21 mouse cellular contexts compared by ENCODE assay signal in genomic region chr19:46784038-46784437, GRCm38 (mm10). TPM values are rescaled to one million over a fixed set of nuclear protein-coding genes. Genes with fewer than 3 reads are reported as not detected.
DNase-seq lines count a peak whose midpoint lies in the region; ATAC-seq and TF ChIP-seq lines count a peak whose summit lies in the region.
"Had no signal": no experiment of that assay in that cellular context is flagged by ENCODE, and none has a peak within 500 bp of the region (broad histone marks: within the 10 kb centered on the region; RNA-seq: fewer than 3 reads in every experiment).

No protein-coding gene starts in this region.

- no peaks in the 10 kb centered on the region for H3K9me3 ChIP-seq in liver, embryonic 11.5 days (ENCODE audit: control insufficient read depth, low read length)
- no peaks in the 10 kb centered on the region for H3K9me3 ChIP-seq in liver, embryonic 14.5 days (ENCODE audit: control insufficient read depth, low read length)
- H3K9me3 ChIP-seq: forebrain, embryonic 12.5 days; heart, embryonic 15.5 days; limb, embryonic 10.5 days had no signal

- no peak for ATAC-seq in liver, embryonic 11.5 days (replicated peaks; ENCODE audit: low FRiP score)
- peak; percentile 76 for ATAC-seq in erythroblast, adult 5-6 weeks (replicated peaks; ENCODE audit: low FRiP score, poor library complexity, severe bottlenecking)
- no peak for ATAC-seq in liver, embryonic 14.5 days (ENCODE audit: insufficient read depth)
- ATAC-seq: hindbrain, embryonic 16.5 days; midbrain, embryonic 16.5 days had no signal

- no peak for TF ChIP-seq EP300 in liver, embryonic 14.5 days (IDR thresholded peaks at IDR 0.05; ENCODE audit: low read depth)

- H3K4me2 ChIP-seq in liver, embryonic 11.5 days: no peak overlapping the region
- H3K4me2 ChIP-seq in liver, embryonic 14.5 days (ENCODE audit: low read depth): peak overlapping the region; percentile 18; the same call in 1 of the 2 replicates
- H3K4me2 ChIP-seq: forebrain, embryonic 12.5 days; heart, embryonic 15.5 days had no signal

- peak; percentile 19 for DNase-seq in liver
- no peak for DNase-seq in liver, embryonic 11.5 days (ENCODE audit: low spot score)
- DNase-seq in liver, embryonic 14.5 days (ENCODE audit: low read depth in 3 of 3, low spot score in 3 of 3): no peak
- no peak for DNase-seq in left cerebral cortex, postnatal 14 days (ENCODE audit: low spot score in 2 of 2)
- DNase-seq in cerebellum, postnatal 36 days: no peak
- no peak for DNase-seq in gastrocnemius, adult 8-10 months (ENCODE audit: low spot score in 2 of 2)
- DNase-seq: cerebellum, postnatal 14 days; gastrocnemius, postnatal 14 days; heart, adult 18-20 months; heart, postnatal 4 days; kidney, adult 2 months; lung, postnatal 14 days; right cerebral cortex, postnatal 14 days; thymus, postnatal 36 days had no signal

- H3K36me3 ChIP-seq in liver, embryonic 11.5 days (ENCODE audit: control insufficient read depth, insufficient read depth, low read length): no peaks in the 10 kb centered on the region
- H3K36me3 ChIP-seq in liver, embryonic 14.5 days (replicated peaks; ENCODE audit: control insufficient read depth, insufficient read depth, low read depth): no peaks in the 10 kb centered on the region
- H3K36me3 ChIP-seq: forebrain, embryonic 12.5 days; heart, embryonic 15.5 days; limb, embryonic 10.5 days had no signal

- H3K27ac ChIP-seq in liver, embryonic 11.5 days (ENCODE audit: low read depth, low read length): no peak overlapping the region
- no peak overlapping the region for H3K27ac ChIP-seq in liver, embryonic 14.5 days
- H3K27ac ChIP-seq: forebrain, embryonic 12.5 days; heart, embryonic 15.5 days; limb, embryonic 10.5 days had no signal

- peaks cover 3% of the 10 kb centered on the region; the same call in 1 of the 2 replicates for H3K4me1 ChIP-seq in liver, embryonic 11.5 days (replicated peaks; ENCODE audit: control insufficient read depth, insufficient read depth, low read length)
- peaks cover 6 to 15% of the 10 kb centered on the region in 2 experiments; a peak in 3 of 4 replicates for H3K4me1 ChIP-seq in liver, embryonic 14.5 days (replicated peaks; ENCODE audit: control insufficient read depth in 2 of 2, insufficient read depth in 2 of 2, low read length in 1 of 2)
- H3K4me1 ChIP-seq: forebrain, embryonic 12.5 days; heart, embryonic 15.5 days; limb, embryonic 10.5 days; megakaryocyte, embryonic 14.5 days had no signal

- H3K9ac ChIP-seq in liver, embryonic 11.5 days (ENCODE audit: low read depth, low read length): no peak overlapping the region
- no peak overlapping the region for H3K9ac ChIP-seq in liver, embryonic 14.5 days (replicated peaks)
- H3K9ac ChIP-seq: forebrain, embryonic 12.5 days; heart, embryonic 15.5 days had no signal

- 58% methylated on average over 5 of the region's 5 CpGs for WGBS in liver, embryonic 11.5 days
- WGBS in liver, embryonic 14.5 days (ENCODE audit: insufficient replicate concordance): 43% methylated on average over 5 of the region's 5 CpGs

- TF ChIP-seq CTCF in liver, embryonic 14.5 days (IDR thresholded peaks at IDR 0.05; ENCODE audit: low read depth): no peak

- no peaks in the 10 kb centered on the region for H3K27me3 ChIP-seq in liver, embryonic 11.5 days (replicated peaks; ENCODE audit: control insufficient read depth, insufficient read depth, low read length)
- H3K27me3 ChIP-seq in liver, embryonic 14.5 days (ENCODE audit: control insufficient read depth, insufficient read depth, low read length): no peaks in the 10 kb centered on the region
- H3K27me3 ChIP-seq: forebrain, embryonic 12.5 days; heart, embryonic 15.5 days had no signal

- H3K4me3 ChIP-seq in liver, embryonic 11.5 days (ENCODE audit: low read depth, low read length): no peak overlapping the region
- no peak overlapping the region for H3K4me3 ChIP-seq in liver, embryonic 14.5 days (ENCODE audit: insufficient read depth in 1 of 2, low read depth in 2 of 2, low read length in 2 of 2)
- H3K4me3 ChIP-seq: forebrain, embryonic 12.5 days; heart, embryonic 15.5 days; limb, embryonic 10.5 days; megakaryocyte, embryonic 14.5 days had no signal

- intact Hi-C loops in left cerebral cortex, postnatal 14 days (cut with DNase I): no loop called here

RNA-seq across cellular contexts. Expression of gene Cnnm2, which starts 22.6 kb away (rescaled TPM):
- 1.9 and 2.6 TPM in 2 replicates for polyA plus RNA-seq in liver, embryonic 11.5 days (2014; fragmentation: Nextera tagmentation; extraction: Ambion mirVana)
- 34.0 and 36.6 TPM in 2 replicates for total RNA-seq in erythroblast, adult 5-6 weeks (2015; ENCODE audit: low replicate concordance)
- 51.7 and 58.0 TPM in 2 replicates for total RNA-seq in erythroblast, adult 5-6 weeks (2017; ENCODE audit: low replicate concordance)
- polyA plus RNA-seq in liver, embryonic 14.5 days (2012; rRNA removed): 1.2 and 1.7 TPM in 2 replicates
- 1.5 and 2.6 TPM in 2 replicates for polyA plus RNA-seq in liver, embryonic 14.5 days (2014; fragmentation: Nextera tagmentation; extraction: Ambion mirVana)
- total RNA-seq in left cerebral cortex, postnatal 14 days (2021): 10 to 100 TPM; 35.6 to 36.1 TPM
- 1 to 10 TPM; 2.7 to 3.7 (median 3.2) TPM for total RNA-seq in gastrocnemius, adult 8-10 months (2022)

Comparison
In these comparisons a context has a peak if more than half of its experiments do, and no peak if none do; other contexts are left out.
1. RNA of gene Cnnm2, which starts 22.6 kb away (total RNA-seq): 34.0 to 58.0 TPM in erythroblast, adult 5-6 weeks and 35.6 to 36.1 TPM in left cerebral cortex, postnatal 14 days; 2.7 to 3.7 TPM in gastrocnemius, adult 8-10 months; every median in the first group is over 4 times any median in the second.